Mouse (Mus musculus) testis, postnatal 14 days (tissue): ENCODE data around the gene Hist1h2an.
"Not testable (repeated sequence)": the region's sequence is repeated elsewhere in the genome, so short reads cannot be mapped to it uniquely, and the experiment has no call there.

Experiments
- DNase-seq: peaks from one replicate; pipeline ENCODE4 v3.0.0; 2021; ENCODE audit warnings: low spot score

The Hist1h2an gene

GRCm38 (mm10) chr13:21783255-21783617 is 3.8 kb downstream of the Hist1h2an start, which contains the start of gene Hist1h3i:
Gene Hist1h3i, minus strand, starts transcription at chr13:21783370.
- peak; percentile 62 for DNase-seq

- DNase-seq = peak; percentile 34
Observed at GRCm38 (mm10) chr13:21782361-21783254, 4.4 kb downstream of the Hist1h2an start.

GRCm38 (mm10) chr13:21781639-21782038 is 5.4 kb downstream of the Hist1h2an start:
- no peak for DNase-seq

GRCm38 (mm10) chr13:21781021-21781555 is 5.9 kb downstream of the Hist1h2an start:
- DNase-seq = no peak

GRCm38 (mm10) chr13:21779767-21780731 is 7.0 kb downstream of the Hist1h2an start, which contains the start of gene Hist1h1b:
Gene Hist1h1b, minus strand, starts transcription at chr13:21780625.
- peak; percentile 64 for DNase-seq

GRCm38 (mm10) chr13:21778814-21779766 is 7.9 kb downstream of the Hist1h2an start:
- DNase-seq = peak; percentile 68

GRCm38 (mm10) chr13:21755707-21756106 is 31.3 kb downstream of the Hist1h2an start:
- DNase-seq = no peak

GRCm38 (mm10) chr13:21754294-21755001 is 32.6 kb downstream of the Hist1h2an start:
- DNase-seq = not testable (repeated sequence)

- DNase-seq = peak; percentile 85
Observed at GRCm38 (mm10) chr13:21753524-21754285, 33.3 kb downstream of the Hist1h2an start, which contains the start of the genes Hist1h2ak and Hist1h2bn. Gene Hist1h2ak, minus strand, starts transcription at chr13:21753827. Gene Hist1h2bn, plus strand, starts transcription at chr13:21754123.

GRCm38 (mm10) chr13:21753051-21753523 is 33.9 kb downstream of the Hist1h2an start:
- DNase-seq = no peak

GRCm38 (mm10) chr13:21752356-21752755 is 34.7 kb downstream of the Hist1h2an start:
- no peak for DNase-seq

GRCm38 (mm10) chr13:21751827-21752226 is 35.2 kb downstream of the Hist1h2an start:
- DNase-seq = no peak

- no peak for DNase-seq
Observed at GRCm38 (mm10) chr13:21751417-21751816, 35.6 kb downstream of the Hist1h2an start.

GRCm38 (mm10) chr13:21750159-21751017 is 36.6 kb downstream of the Hist1h2an start, which contains the start of gene Hist1h4k:
Gene Hist1h4k, minus strand, starts transcription at chr13:21750505.
- peak; percentile 98 for DNase-seq

- no peak for DNase-seq
Observed at GRCm38 (mm10) chr13:21749387-21750158, 37.4 kb downstream of the Hist1h2an start.

GRCm38 (mm10) chr13:21745006-21745405 is 42.0 kb downstream of the Hist1h2an start:
- no peak for DNase-seq
